Mouse (Mus musculus) E14TG2a.4 (cell line): Measurements from ENCODE around the gene Taf13.
A peak's percentile ranks its signal among the peaks of the same experiment; 100 is the strongest.

Experiments
- H3K27me3 ChIP-seq: 2 replicates; pipeline ENCODE4 v1.6.1; 2014; ENCODE audit warnings: low read length, control low read depth; ENCODE audit not compliant: insufficient read depth
- H3K36me3 ChIP-seq: 2 replicates; pipeline ENCODE4 v1.6.1; 2014; ENCODE audit warnings: low read length, control low read depth; ENCODE audit not compliant: insufficient read depth
- H3K4me1 ChIP-seq: replicated peaks from 2 replicates; pipeline ENCODE4 v1.6.1; 2014; ENCODE audit warnings: low read depth, low read length, control low read depth
- H3K4me3 ChIP-seq: replicated peaks from 2 replicates; pipeline ENCODE4 v1.5.1; 2014; ENCODE audit warnings: mild to moderate bottlenecking, low read length
- H3K9me3 ChIP-seq: 2 replicates; pipeline ENCODE4 v1.6.1; 2014; ENCODE audit warnings: low read length, control low read depth
- CTCF ChIP-seq: conservative IDR thresholded peaks from 2 replicates; pipeline ENCODE4 v1.5.1; 2014; ENCODE audit warnings: low read length
- NANOG ChIP-seq: IDR thresholded peaks from 2 replicates; pipeline ENCODE4 v1.6.1; 2014; ENCODE audit warnings: borderline replicate concordance, low read length, mixed read lengths
- POU5F1 ChIP-seq: IDR thresholded peaks from 2 replicates; pipeline ENCODE4 v1.6.1; 2014; ENCODE audit warnings: low read length, borderline replicate concordance

Gene Taf13

GRCm38 (mm10) chr3:108570813-108571212, 685 bp upstream of the Taf13 start:
- TF ChIP-seq POU5F1 (no peak), CTCF (no peak), NANOG (no peak)
- H3K9me3 ChIP-seq: peaks cover 9% of the 10 kb centered on the region

DNA sequence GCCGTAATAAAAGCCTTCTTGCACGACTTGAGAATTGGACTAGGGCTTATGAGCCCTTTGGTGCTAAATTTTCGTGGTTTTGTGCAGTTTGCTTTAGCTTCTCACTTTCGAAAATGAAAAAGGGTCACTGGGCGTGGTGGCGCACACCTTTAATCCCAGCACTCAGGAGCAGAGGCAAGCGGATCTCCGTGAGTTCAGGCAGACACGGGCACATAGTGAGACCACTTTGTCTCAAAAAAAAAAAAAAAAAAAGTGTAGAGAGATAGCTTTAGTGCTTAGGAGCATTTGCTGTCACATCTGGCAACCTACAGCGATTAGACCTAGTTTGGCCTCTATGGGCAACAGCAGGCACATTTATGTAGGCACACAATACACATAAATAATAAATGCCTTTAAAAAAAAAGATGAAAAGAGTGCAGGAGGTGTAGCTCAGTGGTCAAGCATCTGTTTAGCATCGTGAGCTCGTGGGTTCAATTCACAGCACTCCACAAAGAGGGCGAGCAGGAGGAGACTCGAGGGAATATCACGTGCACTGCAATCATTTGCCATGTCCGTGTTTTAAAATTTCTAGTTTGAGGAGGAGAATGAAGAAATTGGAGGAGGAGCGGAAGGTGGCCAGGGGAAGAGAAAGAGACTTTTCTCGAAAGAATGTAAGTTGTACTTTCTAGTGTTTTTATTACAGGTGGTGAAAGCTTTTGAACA, 962 bp downstream of the Taf13 start:
- H3K9me3 ChIP-seq: peaks cover 7% of the 10 kb centered on the region
- H3K36me3 ChIP-seq: peaks cover 22% of the 10 kb centered on the region
- H3K27me3 ChIP-seq: no peaks in the 10 kb centered on the region
- TF ChIP-seq CTCF (no peak), POU5F1 (no peak), NANOG (no peak)
- peaks cover 51% of the 10 kb centered on the region for H3K4me1 ChIP-seq
- peak overlapping the region; percentile 91 for H3K4me3 ChIP-seq

More at GRCm38 (mm10) chr3:108570813-108571212, 685 bp upstream of the Taf13 start:
- Histone ChIP-seq H3K4me3 (peak overlapping the region; percentile 91; the same call in 1 of the 2 replicates), H3K36me3 (peaks cover 22% of the 10 kb centered on the region), H3K4me1 (peaks cover 51% of the 10 kb centered on the region), H3K27me3 (no peaks in the 10 kb centered on the region)

DNA sequence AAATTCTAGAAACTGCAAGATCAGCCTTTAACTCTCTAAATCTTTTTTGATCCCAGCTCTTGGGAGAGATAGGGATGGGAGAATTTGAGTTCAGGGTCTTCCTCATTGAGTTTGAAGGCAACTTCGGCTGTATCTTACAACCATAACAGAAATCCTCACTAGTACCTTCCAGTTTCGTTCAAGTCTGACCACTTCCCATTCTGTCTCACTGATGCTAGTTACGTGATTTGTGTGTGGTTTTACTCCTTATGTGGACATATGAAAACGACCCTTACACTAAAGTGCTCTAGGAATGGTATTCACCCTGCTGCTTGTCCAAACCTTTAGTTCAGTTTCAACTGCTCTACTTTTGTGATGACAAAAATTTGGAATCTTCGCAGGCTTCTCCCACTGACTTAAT, 2.5 kb downstream of the Taf13 start:
- H3K4me1 ChIP-seq: peaks cover 43% of the 10 kb centered on the region
- H3K4me3 ChIP-seq: 0 out of 2 replicates have a peak overlapping the region, but pooled peaks have one; percentile 91
- no peaks in the 10 kb centered on the region for H3K27me3 ChIP-seq
- peaks cover 35% of the 10 kb centered on the region for H3K36me3 ChIP-seq
- TF ChIP-seq POU5F1 (no peak), NANOG (no peak), CTCF (no peak)
- H3K9me3 ChIP-seq: peaks cover 2% of the 10 kb centered on the region

- peaks cover 63% of the 10 kb centered on the region for H3K4me1 ChIP-seq
- no peak overlapping the region for H3K4me3 ChIP-seq
- TF ChIP-seq CTCF: no peak
- TF ChIP-seq NANOG: no peak
- TF ChIP-seq POU5F1: no peak
- H3K27me3 ChIP-seq: no peaks in the 10 kb centered on the region
- H3K9me3 ChIP-seq: peaks cover 7% of the 10 kb centered on the region
- H3K36me3 ChIP-seq: peaks cover 32% of the 10 kb centered on the region
These were observed 13.1 kb downstream of the Taf13 start for GRCm38 (mm10) chr3:108584580-108584979.

- TF ChIP-seq NANOG: no peak
- TF ChIP-seq CTCF: no peak
- TF ChIP-seq POU5F1: no peak
- peaks cover 71% of the 10 kb centered on the region for H3K4me1 ChIP-seq
These were observed 16.9 kb downstream of the Taf13 start for GRCm38 (mm10) chr3:108588446-108588845.

DNA sequence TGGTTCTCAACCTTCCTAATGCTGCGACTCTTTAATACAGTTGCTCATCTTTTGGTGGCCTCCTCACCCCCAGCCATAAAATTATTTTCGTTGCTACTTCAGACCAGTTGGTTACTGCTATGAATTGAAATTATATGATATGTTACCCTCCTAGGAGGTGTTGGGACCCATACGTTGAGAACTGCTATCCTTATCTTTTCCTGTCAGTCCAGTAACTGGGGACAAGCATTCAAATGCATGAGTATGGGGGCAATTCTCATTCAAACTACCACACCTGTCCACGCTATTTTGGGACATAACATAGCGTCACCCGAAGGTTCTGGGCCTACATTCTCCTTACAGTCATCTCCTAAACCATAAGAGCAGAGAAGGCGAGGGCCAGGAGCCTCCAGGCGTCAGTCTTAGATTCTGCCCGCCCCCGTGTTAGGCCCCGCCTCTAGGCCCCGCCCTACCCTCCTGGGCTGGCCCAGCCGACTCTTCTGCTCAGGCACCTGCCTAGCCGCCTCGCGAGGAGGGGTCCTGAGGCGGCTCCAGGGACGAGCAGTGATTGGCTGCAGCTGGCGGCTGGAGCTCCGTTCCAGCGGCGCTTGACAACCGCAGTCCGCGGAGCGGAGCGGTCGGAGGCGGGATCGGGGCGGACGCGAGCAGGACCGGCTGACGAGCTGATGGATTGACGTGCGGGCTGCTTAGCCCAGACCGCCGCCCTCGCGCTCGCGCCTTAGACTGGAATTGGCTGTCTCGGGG, 19.5 kb downstream of the Taf13 start, which contains the start of gene Wdr47:
Gene Wdr47, plus strand, starts transcription at position 494 of the 744 bp plus-strand sequence.
- peaks cover 7% of the 10 kb centered on the region for H3K9me3 ChIP-seq
- TF ChIP-seq NANOG (no peak), CTCF (no peak), POU5F1 (no peak)

More at GRCm38 (mm10) chr3:108588446-108588845, 16.9 kb downstream of the Taf13 start:
- Histone ChIP-seq H3K27me3 (no peaks in the 10 kb centered on the region), H3K4me3 (no peak overlapping the region), H3K9me3 (peaks cover 7% of the 10 kb centered on the region), H3K36me3 (peaks cover 5% of the 10 kb centered on the region; the same call in 1 of the 2 replicates)

GRCm38 (mm10) chr3:108591530-108592522, 20.3 kb downstream of the Taf13 start:
- H3K9me3 ChIP-seq: peaks cover 7% of the 10 kb centered on the region
- no peaks in the 10 kb centered on the region for H3K36me3 ChIP-seq
- no peaks in the 10 kb centered on the region for H3K27me3 ChIP-seq
- peak overlapping the region; percentile 97 for H3K4me3 ChIP-seq
- H3K4me1 ChIP-seq: peaks cover 39% of the 10 kb centered on the region
- TF ChIP-seq NANOG: no peak
- TF ChIP-seq POU5F1: no peak
- TF ChIP-seq CTCF: no peak

More for the DNA sequence above, 19.5 kb downstream of the Taf13 start, which contains the start of gene Wdr47:
- Histone ChIP-seq H3K4me3 (peak within 1 kb of the TSS; percentile 97), H3K27me3 (no peaks in the 10 kb centered on the region), H3K4me1 (peaks cover 47% of the 10 kb centered on the region), H3K36me3 (no peaks in the 10 kb centered on the region)

DNA sequence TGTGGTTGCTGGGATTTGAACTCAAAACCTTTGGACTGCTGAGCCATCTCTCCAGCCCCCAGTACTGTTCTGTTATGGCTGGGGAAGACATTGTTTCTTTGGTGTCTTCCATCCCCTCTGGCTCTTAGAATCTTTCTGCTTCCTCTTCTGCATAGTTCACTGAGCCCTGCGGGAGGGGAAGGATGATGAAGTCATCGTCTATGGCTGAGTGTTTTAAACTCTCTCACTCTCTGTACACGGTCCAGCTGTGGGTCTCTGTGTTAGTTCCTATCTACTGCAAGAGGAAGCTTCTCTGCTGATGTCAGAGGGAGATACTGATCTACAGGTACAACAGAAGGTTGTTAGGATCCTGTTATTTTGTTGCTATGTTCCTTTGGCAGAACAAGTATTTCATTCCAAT, 37.4 kb downstream of the Taf13 start:
- no peak overlapping the region for H3K4me3 ChIP-seq
- H3K27me3 ChIP-seq: no peaks in the 10 kb centered on the region
- TF ChIP-seq CTCF (no peak), NANOG (no peak), POU5F1 (no peak)
- H3K9me3 ChIP-seq: no peaks in the 10 kb centered on the region
- peaks cover 18% of the 10 kb centered on the region for H3K36me3 ChIP-seq
- H3K4me1 ChIP-seq: peaks cover 4% of the 10 kb centered on the region; the same call in 1 of the 2 replicates
